Comparison of ENCODE assay signal across 29 mouse cellular contexts in genomic region chr6:73027881-73028280, GRCm38 (mm10).
DNase-seq lines count a peak whose midpoint lies in the region; ATAC-seq and TF ChIP-seq lines count a peak whose summit lies in the region.
"Had no signal": no experiment of that assay in that cellular context is flagged by ENCODE, and none has a peak within 500 bp of the region (broad histone marks: within the 10 kb centered on the region; RNA-seq: fewer than 3 reads in every experiment).

No protein-coding gene starts in this region.

- 74% methylated on average over 4 of the region's 4 CpGs for WGBS in embryonic facial prominence, embryonic 14.5 days
- WGBS in embryonic facial prominence, embryonic 10.5 days: 83% methylated on average over 4 of the region's 4 CpGs
- WGBS in intestine, postnatal 0 days: 76% methylated on average over 4 of the region's 4 CpGs
- WGBS in forebrain, embryonic 11.5 days: 82% methylated on average over 4 of the region's 4 CpGs

- TF ChIP-seq CTCF in brain, embryonic 14.5 days (IDR thresholded peaks at IDR 0.05; ENCODE audit: borderline replicate concordance, extremely low read depth, insufficient read depth, insufficient read length): no peak
- TF ChIP-seq CTCF in intestine, postnatal 0 days (IDR thresholded peaks at IDR 0.05; ENCODE audit: low read depth): no peak

- no peak overlapping the region for H3K27ac ChIP-seq in embryonic facial prominence, embryonic 14.5 days (replicated peaks; ENCODE audit: low read depth, low read length)
- no peak overlapping the region for H3K27ac ChIP-seq in embryonic facial prominence, embryonic 10.5 days (replicated peaks)
- no peak overlapping the region for H3K27ac ChIP-seq in intestine, postnatal 0 days (ENCODE audit: low read depth, low read length)
- no peak overlapping the region for H3K27ac ChIP-seq in forebrain, embryonic 11.5 days (ENCODE audit: low read depth, low read length)
- H3K27ac ChIP-seq: embryonic facial prominence, embryonic 12.5 days; embryonic facial prominence, embryonic 15.5 days; forebrain, embryonic 10.5 days; forebrain, embryonic 13.5 days; forebrain, embryonic 15.5 days had no signal

- no peak for TF ChIP-seq POLR2A in brain, embryonic 14.5 days (IDR thresholded peaks at IDR 0.05; ENCODE audit: borderline replicate concordance, extremely low read depth, insufficient read depth, insufficient read length, poor library complexity, severe bottlenecking)

- peak; percentile 30; the same call in 1 of the 2 replicates for ATAC-seq in embryonic facial prominence, embryonic 14.5 days (ENCODE audit: low read depth)
- no peak for ATAC-seq in intestine, postnatal 0 days
- ATAC-seq in forebrain, embryonic 11.5 days (replicated peaks; ENCODE audit: low FRiP score): no peak
- ATAC-seq: activated CD4-positive, CD25-positive, alpha-beta regulatory T cell, adult 4 months; CD4-positive, CD25-positive, alpha-beta regulatory T cell, adult 4 months; forebrain, embryonic 13.5 days; forebrain, embryonic 15.5 days; forebrain, postnatal 0 days; Patski had no signal

- H3K9me3 ChIP-seq in embryonic facial prominence, embryonic 14.5 days (ENCODE audit: control insufficient read depth, low read length): no peaks in the 10 kb centered on the region
- H3K9me3 ChIP-seq in embryonic facial prominence, embryonic 10.5 days: no peaks in the 10 kb centered on the region
- H3K9me3 ChIP-seq in intestine, postnatal 0 days (ENCODE audit: control insufficient read depth): no peaks in the 10 kb centered on the region
- no peaks in the 10 kb centered on the region for H3K9me3 ChIP-seq in forebrain, embryonic 11.5 days (ENCODE audit: control insufficient read depth, low read length)
- H3K9me3 ChIP-seq: embryonic facial prominence, embryonic 12.5 days; embryonic facial prominence, embryonic 15.5 days; forebrain, embryonic 10.5 days; forebrain, embryonic 13.5 days; forebrain, embryonic 15.5 days; G1E had no signal

- peaks cover 5% of the 10 kb centered on the region; the same call in 1 of the 2 replicates for H3K4me1 ChIP-seq in embryonic facial prominence, embryonic 14.5 days (ENCODE audit: control insufficient read depth, insufficient read depth, low read length)
- peaks cover 6% of the 10 kb centered on the region; the same call in 1 of the 2 replicates for H3K4me1 ChIP-seq in embryonic facial prominence, embryonic 10.5 days
- H3K4me1 ChIP-seq in intestine, postnatal 0 days (replicated peaks; ENCODE audit: control insufficient read depth, insufficient read depth, low read length): no peaks in the 10 kb centered on the region
- H3K4me1 ChIP-seq in forebrain, embryonic 11.5 days (replicated peaks; ENCODE audit: control insufficient read depth, insufficient read depth, low read length): no peaks in the 10 kb centered on the region
- H3K4me1 ChIP-seq: forebrain, embryonic 10.5 days; forebrain, embryonic 13.5 days; forebrain, embryonic 15.5 days had no signal

- H3K36me3 ChIP-seq in embryonic facial prominence, embryonic 14.5 days (ENCODE audit: control insufficient read depth, insufficient read depth, low read length): no peaks in the 10 kb centered on the region
- H3K36me3 ChIP-seq in embryonic facial prominence, embryonic 10.5 days (replicated peaks): no peaks in the 10 kb centered on the region
- H3K36me3 ChIP-seq in intestine, postnatal 0 days (ENCODE audit: control insufficient read depth, insufficient read depth): no peaks in the 10 kb centered on the region
- H3K36me3 ChIP-seq in forebrain, embryonic 11.5 days (ENCODE audit: control insufficient read depth, insufficient read depth, low read length): no peaks in the 10 kb centered on the region
- H3K36me3 ChIP-seq: embryonic facial prominence, embryonic 12.5 days; embryonic facial prominence, embryonic 15.5 days; forebrain, embryonic 10.5 days; forebrain, embryonic 15.5 days; G1E had no signal

- no peak overlapping the region for H3K4me2 ChIP-seq in embryonic facial prominence, embryonic 14.5 days (ENCODE audit: low read depth, low read length)
- no peak overlapping the region for H3K4me2 ChIP-seq in intestine, postnatal 0 days (replicated peaks; ENCODE audit: low read depth)
- H3K4me2 ChIP-seq in forebrain, embryonic 11.5 days (ENCODE audit: low read depth, low read length, severe bottlenecking): no peak overlapping the region
- H3K4me2 ChIP-seq: embryonic facial prominence, embryonic 12.5 days; embryonic facial prominence, embryonic 15.5 days; forebrain, embryonic 13.5 days; forebrain, embryonic 15.5 days had no signal

- no peak for DNase-seq in embryonic facial prominence, embryonic 14.5 days (ENCODE audit: low spot score)
- no peak for DNase-seq in embryonic facial prominence, embryonic 10.5 days (ENCODE audit: low spot score)
- peak; percentile 84 for DNase-seq in Muller cell, postnatal 12 days (ENCODE audit: inconsistent ontology term)
- DNase-seq in brain, embryonic 14.5 days (ENCODE audit: low read depth): peak; percentile 6
- DNase-seq in retina, postnatal 1 day: peak; percentile 79
- DNase-seq in kidney, adult 8-10 months: no peak
- no peak for DNase-seq in forebrain, embryonic 11.5 days (ENCODE audit: low spot score)
- DNase-seq: adrenal gland, adult 8-10 months; adrenal gland, postnatal 14 days; adrenal gland, postnatal 36 days; B cell, adult 2 months; cerebellum, adult 11 months; cerebellum, adult 18-20 months; cerebellum, adult 9-10 months; cerebellum, postnatal 36 days; embryo, embryonic 11 days; forebrain, postnatal 0 days had no signal

- H3K4me3 ChIP-seq in embryonic facial prominence, embryonic 14.5 days (ENCODE audit: low read depth, low read length): no peak overlapping the region
- H3K4me3 ChIP-seq in embryonic facial prominence, embryonic 10.5 days: no peak overlapping the region
- H3K4me3 ChIP-seq in intestine, postnatal 0 days (ENCODE audit: low read depth, low read length): no peak overlapping the region
- no peak overlapping the region for H3K4me3 ChIP-seq in forebrain, embryonic 11.5 days (ENCODE audit: low read depth, low read length)
- H3K4me3 ChIP-seq: embryonic facial prominence, embryonic 12.5 days; embryonic facial prominence, embryonic 15.5 days; erythroblast, embryonic 14.5 days; forebrain, embryonic 10.5 days; forebrain, embryonic 13.5 days; forebrain, embryonic 15.5 days had no signal

- H3K9ac ChIP-seq in embryonic facial prominence, embryonic 14.5 days (ENCODE audit: low read depth, low read length): no peak overlapping the region
- H3K9ac ChIP-seq in intestine, postnatal 0 days (ENCODE audit: low read depth, low read length): no peak overlapping the region
- no peak overlapping the region for H3K9ac ChIP-seq in forebrain, embryonic 11.5 days (ENCODE audit: low read length)
- H3K9ac ChIP-seq: embryonic facial prominence, embryonic 12.5 days; embryonic facial prominence, embryonic 15.5 days; forebrain, embryonic 13.5 days; forebrain, embryonic 15.5 days; forebrain, postnatal 0 days had no signal

- no peaks in the 10 kb centered on the region for H3K27me3 ChIP-seq in embryonic facial prominence, embryonic 14.5 days (replicated peaks; ENCODE audit: control insufficient read depth, insufficient read depth, low read length)
- H3K27me3 ChIP-seq in embryonic facial prominence, embryonic 10.5 days (replicated peaks; ENCODE audit: low read depth, poor library complexity, severe bottlenecking): no peaks in the 10 kb centered on the region
- no peaks in the 10 kb centered on the region for H3K27me3 ChIP-seq in intestine, postnatal 0 days (replicated peaks; ENCODE audit: control insufficient read depth, insufficient read depth, low read length)
- no peaks in the 10 kb centered on the region for H3K27me3 ChIP-seq in forebrain, embryonic 11.5 days (ENCODE audit: control insufficient read depth, insufficient read depth, low read length)
- H3K27me3 ChIP-seq: CH12.LX; embryonic facial prominence, embryonic 12.5 days; embryonic facial prominence, embryonic 15.5 days; forebrain, embryonic 13.5 days; forebrain, embryonic 15.5 days; Patski had no signal

Comparison
In these comparisons a context has a peak if more than half of its experiments do, and no peak if none do; other contexts are left out.
1. DNase-seq: peak in Muller cell, postnatal 12 days (single experiment), brain, embryonic 14.5 days (single experiment) and retina, postnatal 1 day (single experiment); none in embryonic facial prominence, embryonic 14.5 days (single experiment), embryonic facial prominence, embryonic 10.5 days (single experiment), kidney, adult 8-10 months (0 of 2) and forebrain, embryonic 11.5 days (single experiment).